Mouse (Mus musculus) thymus, postnatal 10 days (tissue): Measurements from ENCODE around the gene Ptpre.

ENCODE experiments used
- DNase-seq, 2 experiments: peaks; one replicate each; pipeline ENCODE4 v3.0.0; 2021; ENCODE audit warnings: low spot score in 2 of 2

Ptpre gene

DNA sequence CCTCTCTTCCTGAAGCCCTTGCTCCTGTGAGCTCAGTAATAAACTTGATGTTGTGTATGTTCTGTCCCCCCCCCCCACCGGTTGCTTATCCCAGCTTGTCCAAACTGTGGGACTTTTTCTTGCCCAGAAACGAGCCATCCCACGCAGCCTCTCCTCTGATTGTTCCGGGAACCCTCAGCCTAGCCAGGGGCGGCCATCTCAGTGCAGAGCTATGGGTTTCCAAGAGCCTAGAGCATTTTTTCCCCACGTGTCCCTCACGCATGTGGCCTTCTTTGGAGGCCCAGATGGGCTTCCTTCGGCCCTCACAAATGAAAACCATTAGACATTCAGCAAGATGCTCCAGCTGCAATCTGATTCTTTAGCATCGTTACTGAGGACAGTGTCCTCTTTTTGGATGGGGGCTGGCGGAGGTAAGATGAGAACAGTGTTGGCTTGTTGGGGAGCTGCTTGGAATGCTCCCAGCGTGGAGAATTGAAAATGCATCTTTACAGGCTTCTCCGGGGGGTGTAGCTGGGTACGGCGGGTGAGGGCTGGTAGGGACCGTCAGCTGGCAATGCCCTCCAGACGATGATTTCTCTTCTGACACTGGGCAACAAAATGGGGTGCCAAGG is 41.5 kb downstream of the Ptpre start:
- no peak for DNase-seq

DNA sequence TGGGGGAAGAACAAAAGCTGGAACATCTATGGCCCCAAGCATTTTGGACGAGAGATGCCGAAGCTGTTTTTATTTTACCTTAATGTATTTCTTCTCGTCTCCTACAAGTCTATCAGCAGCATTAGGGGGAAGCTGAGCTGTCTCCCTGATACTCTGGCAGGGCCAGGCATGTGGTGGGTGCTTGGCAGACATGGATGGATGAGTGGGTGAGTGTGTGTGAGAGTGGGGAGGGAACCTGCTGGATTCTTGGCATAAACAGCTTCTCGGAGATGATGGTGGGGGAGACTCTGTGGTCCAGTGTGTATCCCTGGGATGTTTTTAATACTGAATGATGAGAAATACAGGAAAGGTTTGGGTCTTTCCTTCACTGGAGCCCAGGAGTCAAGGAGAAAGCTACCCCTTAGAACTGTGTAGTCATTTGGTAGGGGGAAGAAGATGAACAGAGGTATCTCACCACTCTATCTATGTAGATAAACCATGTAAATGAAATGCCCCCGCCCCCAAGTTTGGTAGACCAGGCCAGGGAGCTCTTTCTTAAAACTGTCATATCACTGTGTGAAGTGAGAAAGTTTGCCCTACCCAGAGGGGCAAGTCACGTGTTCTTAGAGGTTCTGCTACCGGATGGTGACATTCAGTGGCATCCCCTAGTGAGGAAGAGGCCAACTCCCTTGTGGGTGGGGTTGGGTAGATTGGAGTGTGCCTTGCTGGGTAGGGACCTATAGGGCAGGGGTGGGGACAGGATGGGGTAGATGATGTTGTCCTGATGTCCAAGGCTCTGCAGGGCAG is 43.2 kb downstream of the Ptpre start:
- DNase-seq: peak; percentile 8 to 20

DNA sequence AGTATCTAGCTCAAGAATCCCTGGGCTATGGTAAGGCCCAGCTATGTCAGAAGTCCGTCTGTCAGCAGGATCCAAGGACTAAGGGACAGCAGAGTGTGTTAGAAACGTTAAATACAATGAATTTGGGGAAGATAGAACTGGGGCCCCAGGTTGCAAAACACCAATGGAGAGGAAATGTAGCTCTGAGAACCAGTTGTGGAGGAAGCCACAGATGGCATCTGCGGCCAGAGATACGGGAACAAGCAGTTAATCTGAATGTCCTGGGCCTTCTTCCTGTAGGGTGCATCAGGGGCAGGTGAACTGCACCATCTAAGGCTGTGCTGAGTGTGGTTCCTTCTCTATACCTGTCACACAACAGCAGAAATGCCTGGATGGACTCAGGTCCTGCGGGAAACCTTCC is 43.8 kb downstream of the Ptpre start:
- DNase-seq: no peak

DNA sequence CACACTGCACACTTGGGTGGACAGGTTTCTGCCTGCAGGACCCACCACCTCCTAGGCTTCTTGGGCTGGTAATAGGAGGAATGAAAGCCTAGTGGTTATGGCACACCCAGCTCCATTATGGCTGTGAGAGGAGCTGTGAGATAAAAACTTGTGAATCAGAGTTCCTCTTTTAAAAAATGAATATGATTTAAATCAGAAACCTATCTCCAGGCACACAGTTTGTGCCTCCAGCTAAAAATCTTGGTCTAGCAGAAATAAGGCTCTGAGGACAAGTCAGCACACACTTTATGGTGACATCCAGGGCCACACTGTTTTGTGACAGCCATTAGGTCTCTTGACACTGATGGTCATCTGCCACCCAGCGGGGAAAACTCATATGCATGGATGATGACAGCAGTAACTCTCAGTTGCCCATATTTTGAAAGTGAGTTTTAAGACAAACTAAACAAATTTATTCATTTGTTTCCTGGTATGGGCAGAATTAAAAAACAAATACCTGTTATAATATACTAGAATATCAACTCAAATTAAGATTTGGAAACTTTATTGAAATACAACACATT is 47.9 kb downstream of the Ptpre start:
- DNase-seq: no peak

DNA sequence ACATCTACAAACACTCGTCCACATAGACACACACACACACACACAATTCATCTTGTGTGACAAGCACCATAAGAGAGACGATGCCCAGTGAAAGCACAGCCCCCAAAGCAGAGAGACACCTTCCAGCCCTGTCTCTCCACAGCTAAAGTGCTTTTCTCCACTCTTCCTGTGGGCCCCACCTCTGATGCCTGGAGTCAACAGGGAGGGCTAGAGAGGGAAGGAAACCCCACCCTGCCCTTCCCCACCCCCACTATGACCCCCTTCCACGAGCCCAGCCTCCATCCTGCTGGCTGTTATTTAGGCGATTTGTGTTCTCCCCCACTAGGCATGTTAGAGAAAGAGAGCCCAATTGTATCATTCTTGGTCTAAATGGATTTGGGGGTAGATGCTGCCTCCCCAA is 49.1 kb downstream of the Ptpre start:
- no peak for DNase-seq

DNA sequence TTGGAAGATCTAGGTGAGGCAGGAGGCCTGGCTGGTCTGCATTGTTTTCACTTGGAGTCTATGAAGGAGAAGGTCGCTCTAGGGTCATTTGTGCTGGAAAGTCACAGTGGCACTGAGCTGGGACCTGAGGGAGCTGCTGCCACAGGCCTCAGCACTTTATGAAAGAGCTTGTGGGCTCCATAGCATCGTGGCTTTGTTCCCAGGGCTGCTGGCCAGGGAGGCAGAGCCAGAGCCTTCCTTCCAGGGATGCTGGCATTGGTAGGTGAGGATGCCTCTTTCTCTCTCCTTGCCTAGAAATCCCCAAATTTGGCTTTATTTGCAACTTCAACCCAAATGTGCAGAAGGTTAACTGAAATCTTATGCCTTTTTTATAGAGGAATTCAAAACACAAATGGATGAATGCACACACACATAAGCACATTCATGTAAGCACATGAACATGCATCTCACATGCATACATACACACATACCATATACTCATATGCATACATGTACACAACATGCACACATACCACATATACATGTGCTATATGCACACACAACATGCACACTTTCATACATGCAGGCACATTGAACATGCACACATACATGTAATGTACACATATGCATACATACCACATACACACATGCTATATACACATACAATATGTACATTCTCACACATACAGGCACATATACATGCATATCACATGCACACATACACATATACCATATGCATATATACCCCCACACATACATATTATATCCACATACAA is 50.7 kb downstream of the Ptpre start:
- DNase-seq: no peak

DNA sequence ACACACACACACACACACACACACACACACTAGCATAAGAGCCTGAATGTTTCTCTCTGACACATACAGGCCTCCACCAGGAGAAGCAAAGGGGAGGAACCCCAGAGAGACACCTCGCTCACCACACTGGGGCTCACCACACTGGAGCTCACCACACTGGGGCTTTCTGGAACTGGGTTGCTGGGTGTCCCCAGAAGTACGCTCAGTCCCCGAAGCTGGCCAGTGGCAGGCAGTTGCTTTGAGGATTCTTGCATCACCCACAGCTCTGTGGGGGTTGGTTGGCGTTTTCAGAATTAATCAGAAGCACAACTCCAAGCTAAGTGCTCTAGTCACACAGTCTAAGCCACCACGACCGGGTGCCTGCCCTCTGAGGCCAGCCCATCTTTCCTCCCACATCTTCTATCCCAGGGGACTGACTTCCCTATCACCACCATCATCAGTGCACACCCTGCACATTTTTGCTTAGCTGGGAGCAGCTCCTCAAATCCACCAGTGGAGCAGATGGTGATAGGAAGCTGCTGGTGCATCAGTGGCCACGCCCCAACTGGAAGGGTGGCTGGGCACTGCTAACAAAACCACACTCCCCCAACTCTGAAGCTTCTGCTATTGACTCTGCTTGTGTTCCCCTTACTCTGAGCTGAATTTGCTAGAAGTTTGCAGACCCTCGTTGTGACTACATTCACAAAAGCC is 51.5 kb downstream of the Ptpre start:
- no peak for DNase-seq

DNA sequence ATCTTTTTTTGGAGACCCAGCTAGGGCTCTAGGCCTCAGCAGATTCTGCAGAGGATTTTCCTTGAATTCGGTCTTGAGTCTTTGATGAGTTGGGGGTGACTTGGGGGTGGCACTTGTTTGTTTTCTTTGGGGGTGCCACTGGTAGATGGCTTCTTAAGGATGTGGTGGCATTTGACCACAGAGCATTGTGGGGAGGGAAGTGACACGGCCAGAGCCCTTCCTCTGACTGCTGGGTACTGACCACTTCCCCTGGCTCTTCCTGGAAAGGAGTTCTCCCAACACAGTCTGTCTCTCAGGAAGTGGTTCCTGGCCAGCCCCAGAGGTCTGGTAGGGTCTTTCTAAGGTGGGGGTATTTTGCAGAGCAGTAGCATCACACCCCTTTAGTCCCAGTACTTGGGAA is 54.2 kb downstream of the Ptpre start:
- no peak for DNase-seq

DNA sequence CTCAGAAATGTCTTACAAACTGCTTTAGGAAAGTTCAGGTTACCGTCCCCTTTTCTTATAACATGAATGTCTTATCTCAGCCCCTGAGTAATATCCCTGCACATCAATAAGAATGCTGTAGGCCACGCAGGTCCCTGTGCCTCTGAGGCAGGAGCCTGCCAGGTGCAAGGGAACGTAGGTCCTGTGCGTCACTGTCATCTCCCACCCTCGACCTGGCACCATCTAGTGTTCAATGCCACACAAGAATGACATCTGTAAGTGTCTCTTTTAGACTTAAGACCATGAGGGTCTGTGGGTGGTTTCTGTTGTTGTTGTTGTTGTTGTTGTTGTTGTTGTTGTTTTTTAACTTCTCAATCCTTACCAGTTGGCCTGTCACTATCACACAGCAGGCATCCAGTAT is 56.0 kb downstream of the Ptpre start:
- DNase-seq: peak in 1 of 2 experiments; percentile 23

DNA sequence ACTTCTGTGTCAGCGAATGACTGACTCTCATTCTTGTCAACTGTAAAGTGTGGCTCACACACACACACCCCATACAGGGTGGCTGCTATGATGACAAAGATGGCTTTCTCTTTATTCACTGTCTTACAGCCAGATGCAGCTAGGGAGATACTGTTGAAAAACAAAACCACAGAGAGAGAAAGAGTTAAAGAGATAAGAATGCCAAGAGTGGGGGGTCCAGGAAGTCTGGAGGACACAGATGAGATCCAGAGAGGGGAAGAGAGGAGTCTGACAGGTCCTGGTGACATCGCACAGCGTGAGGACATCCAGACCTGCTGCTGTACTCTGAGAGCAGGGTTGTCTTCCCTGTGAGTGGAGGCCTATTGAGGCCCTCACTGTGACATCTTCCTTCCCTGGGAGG is 56.5 kb downstream of the Ptpre start:
- DNase-seq: no peak

DNA sequence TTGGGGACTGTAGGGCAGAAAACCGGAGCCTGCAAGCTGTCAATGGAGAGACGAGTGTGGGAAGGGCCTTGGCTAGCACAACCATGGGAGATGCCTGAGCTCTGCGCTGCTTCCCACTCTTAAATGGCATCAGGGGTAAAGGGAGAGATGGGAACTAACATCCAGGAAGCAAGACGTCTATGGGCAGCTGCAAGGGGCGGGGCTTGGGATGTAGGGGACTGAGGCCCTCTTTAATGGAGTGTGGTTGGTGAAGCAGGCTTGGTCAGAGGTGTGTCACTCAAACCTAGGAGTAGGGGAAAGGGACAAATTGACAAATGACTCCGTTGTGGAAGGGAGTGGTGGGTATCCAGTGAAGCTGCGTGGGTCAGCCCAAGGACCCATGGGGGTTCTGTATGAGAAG is 57.4 kb downstream of the Ptpre start:
- DNase-seq: no peak

DNA sequence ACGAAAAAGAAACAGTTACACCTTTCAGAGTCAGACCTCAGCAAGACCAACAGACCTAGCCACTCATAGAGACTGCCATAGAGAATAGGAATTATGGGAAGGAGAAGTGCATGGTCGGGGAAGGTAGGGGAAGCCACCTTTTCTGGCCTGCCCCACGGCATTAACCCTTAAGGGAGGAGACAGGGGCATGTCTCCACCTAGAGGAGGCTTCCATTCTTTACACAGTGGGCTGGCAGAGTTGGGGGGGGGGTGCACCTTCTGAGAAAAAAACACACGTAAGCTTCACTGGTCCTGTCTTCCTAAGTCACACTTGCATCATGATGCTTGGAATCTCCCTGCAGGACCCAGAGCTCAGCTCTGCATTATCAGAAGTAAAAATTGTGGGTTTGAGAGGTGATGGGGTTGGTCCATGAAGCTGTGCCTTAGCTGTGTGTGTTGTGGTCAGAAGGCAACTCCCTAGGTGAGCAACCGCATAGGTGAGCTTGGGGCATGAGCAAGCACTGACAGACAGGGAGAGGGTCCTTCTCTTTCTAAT is 58.4 kb downstream of the Ptpre start:
- DNase-seq: no peak

DNA sequence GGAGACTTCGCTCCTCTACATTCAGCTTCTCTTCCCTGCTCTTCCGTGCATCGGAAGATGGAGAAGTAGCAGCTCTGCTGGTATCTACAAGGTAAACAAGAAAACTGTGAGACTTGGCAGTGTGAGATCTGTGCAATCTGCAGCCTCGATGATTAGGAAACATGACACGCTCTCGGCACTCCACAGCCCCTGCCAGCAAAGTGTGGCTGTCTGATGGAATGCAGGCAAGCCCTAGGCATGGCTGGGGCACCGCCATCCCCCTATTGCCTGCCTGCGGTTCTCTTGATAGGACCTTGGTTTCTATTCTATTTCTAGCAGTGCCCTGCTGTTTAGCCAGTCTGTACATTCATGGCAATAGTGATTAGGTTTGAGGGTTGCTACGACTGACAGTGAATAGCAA is 59.7 kb downstream of the Ptpre start:
- no peak for DNase-seq

DNA sequence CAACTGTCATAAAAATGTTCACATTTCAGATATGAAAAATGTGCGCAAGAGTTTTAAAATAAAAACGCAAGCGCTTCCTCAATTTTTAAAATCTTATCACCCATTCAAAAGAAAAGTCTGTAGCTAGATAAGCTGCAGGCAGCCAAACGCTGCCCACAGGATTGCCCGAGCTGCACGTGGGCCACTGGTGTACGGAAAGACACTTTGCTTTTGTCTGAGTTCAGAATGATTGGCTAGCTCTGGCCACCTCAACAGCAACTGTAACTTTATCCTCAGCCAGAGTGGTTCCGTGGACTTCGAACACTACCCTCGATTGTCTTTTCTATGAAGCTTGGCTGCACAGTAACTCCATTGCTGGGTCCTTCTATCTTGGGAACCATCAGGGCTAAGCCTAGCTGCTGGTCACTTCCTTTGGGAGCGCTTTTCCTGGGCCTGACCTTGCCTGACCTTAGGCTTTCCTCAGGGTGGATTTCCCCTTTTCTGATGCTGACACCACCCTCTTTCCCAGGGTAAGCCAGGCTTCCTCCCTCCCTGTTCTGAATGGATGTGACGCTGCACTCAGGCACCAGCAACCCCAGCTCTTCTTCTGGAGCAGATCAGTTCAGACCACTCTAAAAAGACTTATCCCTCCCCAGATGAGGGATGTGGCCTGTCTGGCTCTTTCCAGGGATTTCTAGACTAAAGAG is 60.5 kb downstream of the Ptpre start:
- DNase-seq: no peak

DNA sequence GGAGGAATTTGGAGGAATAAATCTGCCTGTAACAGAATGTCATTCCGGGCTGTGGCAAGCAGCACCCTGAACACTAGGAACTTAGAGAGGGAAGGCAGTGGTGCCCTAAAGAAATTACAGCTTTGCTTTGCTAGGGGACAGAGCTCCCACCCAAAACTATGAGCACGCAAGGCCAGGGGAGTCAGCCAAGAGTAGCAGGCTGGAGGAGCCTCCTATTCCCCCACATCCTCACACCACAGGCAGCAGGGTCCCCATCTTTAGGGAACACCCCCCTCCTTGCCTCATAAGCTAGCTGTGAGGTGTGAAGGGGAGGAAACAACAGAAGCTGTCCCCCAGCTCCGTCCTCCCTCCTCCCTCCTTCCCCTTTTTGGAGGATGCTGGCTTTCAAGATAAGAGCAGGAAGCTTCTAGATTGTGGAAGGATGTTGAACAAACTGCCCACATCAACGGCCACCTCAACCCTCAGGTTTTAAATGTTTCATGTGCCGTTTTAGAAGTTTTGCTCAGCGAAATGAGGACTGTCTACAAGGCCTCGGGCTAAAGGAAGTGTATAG is 61.1 kb downstream of the Ptpre start:
- DNase-seq: no peak

DNA sequence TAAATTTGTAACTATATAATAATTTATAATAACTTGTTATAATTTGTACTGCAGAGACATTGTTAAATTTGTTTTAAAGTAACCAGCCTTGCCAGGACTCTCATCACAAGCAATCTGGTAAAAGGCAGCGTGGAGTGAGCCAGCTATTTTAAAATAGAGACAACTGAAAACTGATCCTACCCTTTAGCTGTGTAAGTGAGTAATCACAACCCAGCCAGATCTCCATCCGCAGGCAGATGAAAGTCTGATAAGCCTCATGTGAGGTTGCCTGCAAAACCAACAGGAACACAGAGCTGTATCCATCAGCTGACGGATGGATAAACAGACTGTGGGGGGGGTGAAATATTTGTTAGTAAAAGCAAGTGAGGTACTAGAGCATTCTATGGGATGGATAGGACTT is 62.8 kb downstream of the Ptpre start:
- no peak for DNase-seq

DNA sequence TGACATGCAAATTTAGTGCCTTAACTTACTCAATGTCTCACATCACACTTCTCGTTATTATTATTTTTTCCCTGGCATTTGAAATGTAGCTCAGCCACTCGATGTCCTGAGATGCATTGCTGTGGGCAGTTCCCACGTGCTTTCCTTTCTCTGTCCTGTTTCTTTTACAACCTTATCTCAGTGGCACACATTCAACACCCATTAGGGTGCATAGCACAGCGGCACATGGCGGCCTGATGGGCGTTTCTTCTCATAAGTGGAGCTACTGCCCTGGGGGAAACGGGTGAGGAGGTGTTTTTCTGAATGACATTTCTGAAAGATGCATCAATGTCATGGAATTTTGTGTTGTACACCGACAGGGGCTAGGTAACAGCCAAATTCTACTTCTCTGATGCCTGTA is 64.3 kb downstream of the Ptpre start:
- DNase-seq: no peak

DNA sequence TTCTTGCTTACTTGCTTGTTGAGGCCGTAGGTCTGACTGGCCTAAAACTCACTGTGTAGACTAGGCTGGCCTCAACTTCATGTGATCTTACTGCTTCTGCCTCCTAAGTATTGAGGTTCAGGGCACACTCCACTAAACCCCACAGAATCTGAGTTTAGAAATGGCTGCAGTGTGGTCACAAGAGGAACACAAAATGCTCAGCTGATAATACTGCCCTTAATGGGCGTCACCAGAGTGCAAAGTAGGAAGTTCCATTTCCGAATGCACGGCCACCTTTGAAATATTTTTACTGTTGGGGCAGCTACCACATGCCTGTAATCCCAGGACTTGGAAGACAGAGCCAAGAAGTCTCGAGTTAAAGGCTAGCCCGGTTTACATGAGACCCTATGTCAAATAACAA is 65.0 kb downstream of the Ptpre start:
- no peak for DNase-seq

DNA sequence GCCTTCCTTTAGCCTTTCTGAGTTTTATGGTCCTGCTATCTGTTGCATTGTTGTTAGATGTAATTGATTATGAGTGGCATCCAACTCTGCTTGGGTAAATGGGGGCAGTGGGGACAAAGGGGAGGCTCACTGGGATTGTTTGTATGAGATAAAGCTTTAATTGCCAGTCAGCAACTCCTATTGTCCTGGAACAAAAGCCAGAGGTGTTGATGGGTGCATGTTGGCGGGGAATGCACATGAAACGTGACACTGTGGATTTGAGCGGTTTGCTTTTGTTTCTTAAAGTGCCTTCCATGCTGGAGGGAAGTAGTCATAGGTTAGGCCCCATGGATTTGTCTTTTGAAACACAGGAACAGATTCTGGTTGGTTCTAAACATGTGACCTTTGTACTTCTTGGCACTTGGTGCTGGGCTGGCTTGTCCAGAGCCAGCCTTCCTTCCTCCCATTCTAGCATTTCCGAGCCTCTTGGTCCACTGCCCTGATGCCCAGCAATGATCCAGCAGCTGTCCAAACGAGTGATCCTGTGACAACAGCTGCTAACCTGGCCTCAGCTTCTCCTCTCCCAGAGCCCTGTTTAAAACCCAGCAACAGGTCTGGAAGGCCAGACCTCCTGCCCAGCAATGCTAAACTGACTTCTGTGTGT is 65.7 kb downstream of the Ptpre start:
- DNase-seq: no peak
